Mouse (Mus musculus): ENCODE data around the gene Nap1l2. TPM values are rescaled to one million over a fixed set of nuclear protein-coding genes. Genes with fewer than 3 reads are reported as not detected.

The Nap1l2 gene
- polyA plus RNA-seq, 1 experiment from 2014 or later = 13.9 TPM

GRCm38 (mm10) chrX:103138549-103138948, 47.9 kb downstream of the Nap1l2 start:
- WGBS = 85% methylated on average over 3 of the region's 3 CpGs
- Histone ChIP-seq H3K4me2 (ENCODE audit: low read depth, low read length) (no peak overlapping the region), H3K27ac (replicated peaks; ENCODE audit: low read depth, low read length) (no peak overlapping the region), H3K9me3 (replicated peaks; ENCODE audit: control insufficient read depth, low read length) (no peaks in the 10 kb centered on the region), H3K4me1 (ENCODE audit: control insufficient read depth, insufficient read depth, low read length) (no peaks in the 10 kb centered on the region), H3K4me3 (ENCODE audit: low read depth, low read length) (no peak overlapping the region), H3K27me3 (ENCODE audit: control insufficient read depth, insufficient read depth, low read length) (no peaks in the 10 kb centered on the region), H3K36me3 (replicated peaks; ENCODE audit: control insufficient read depth, insufficient read depth, low read depth, low read length) (no peaks in the 10 kb centered on the region), H3K9ac (replicated peaks; ENCODE audit: low read length) (no peak overlapping the region)
- no peak for ATAC-seq (replicated peaks; ENCODE audit: insufficient number of reproducible peaks, low FRiP score, low TSS enrichment, low read depth)
- no peak for DNase-seq (ENCODE audit: low spot score)

Other genes with a start within 250 kb of the Nap1l2 start
- gene Cdx4, start 134.8 kb upstream of the Nap1l2 start, polyA plus RNA-seq (2014; fragmentation: Nextera tagmentation; extraction: Ambion mirVana) = not detected in 2 replicates
- 3.8 and 4.1 TPM in 2 replicates for gene Chic1, start 169.8 kb upstream of the Nap1l2 start, polyA plus RNA-seq (2014; fragmentation: Nextera tagmentation; extraction: Ambion mirVana)
- gene Tsx, start 227.8 kb upstream of the Nap1l2 start, polyA plus RNA-seq (2014; fragmentation: Nextera tagmentation; extraction: Ambion mirVana) = 0.53 TPM in 1 of 2 replicates, not detected in the other
- not detected in 2 replicates for gene Gm26992, start 235.4 kb upstream of the Nap1l2 start, polyA plus RNA-seq (2014; fragmentation: Nextera tagmentation; extraction: Ambion mirVana)

Measured in embryonic facial prominence, embryonic 11.5 days (tissue).